Mouse (Mus musculus): ENCODE results near the gene Vmn1r158.
"Not testable (repeated sequence)": the region's sequence is repeated elsewhere in the genome, so short reads cannot be mapped to it uniquely, and the experiment has no call there.

Gene Vmn1r158

GRCm38 (mm10) chr7:22790682-22791081, at the start of gene Vmn1r158:
TSS of gene Vmn1r158 (minus strand) at chr7:22790782.
- not testable (repeated sequence) for DNase-seq (ENCODE audit: low spot score in 2 of 2)

- DNase-seq (ENCODE audit: low spot score in 2 of 2), result not testable (repeated sequence)
These were observed 14.6 kb downstream of the Vmn1r158 start for GRCm38 (mm10) chr7:22775981-22776380.

GRCm38 (mm10) chr7:22761397-22761796, 29.2 kb downstream of the Vmn1r158 start, which contains the start of gene Vmn1r157:
TSS of gene Vmn1r157 (plus strand) at chr7:22761697.
- not testable (repeated sequence) for DNase-seq (ENCODE audit: low spot score in 2 of 2)
